Mouse (Mus musculus) spleen, adult 2 months (tissue): ENCODE data around the gene Ackr4.

Source experiments
- CTCF ChIP-seq: fragments of 200-500 bp; IDR thresholded peaks from 2 replicates; pipeline ENCODE4 v1.5.1; 2011; ENCODE audit warnings: mild to moderate bottlenecking, inconsistent platforms; ENCODE audit not compliant: insufficient read depth, insufficient read length, insufficient replicate concordance; ENCODE audit errors: extremely low read depth
- POLR2A ChIP-seq: fragments of 200-500 bp; IDR thresholded peaks from 2 replicates; pipeline ENCODE4 v1.6.1; 2011; ENCODE audit warnings: low read depth, low read length, inconsistent platforms

GRCm38 (mm10) chr9:104035261-104036015 lies 91.3 kb downstream of the Ackr4 start:
- peak; percentile 60; the same call in 1 of the 2 replicates for TF ChIP-seq CTCF
- no peak for TF ChIP-seq POLR2A
